Mouse (Mus musculus) forelimb bud, embryonic 11.5 days (tissue): ENCODE data around the gene Vps51.

Experiments
- DNase-seq: peaks from one replicate; pipeline ENCODE4 v3.0.0-alpha.2; 2012; ENCODE audit warnings: low read depth, low spot score

Gene Vps51

DNA sequence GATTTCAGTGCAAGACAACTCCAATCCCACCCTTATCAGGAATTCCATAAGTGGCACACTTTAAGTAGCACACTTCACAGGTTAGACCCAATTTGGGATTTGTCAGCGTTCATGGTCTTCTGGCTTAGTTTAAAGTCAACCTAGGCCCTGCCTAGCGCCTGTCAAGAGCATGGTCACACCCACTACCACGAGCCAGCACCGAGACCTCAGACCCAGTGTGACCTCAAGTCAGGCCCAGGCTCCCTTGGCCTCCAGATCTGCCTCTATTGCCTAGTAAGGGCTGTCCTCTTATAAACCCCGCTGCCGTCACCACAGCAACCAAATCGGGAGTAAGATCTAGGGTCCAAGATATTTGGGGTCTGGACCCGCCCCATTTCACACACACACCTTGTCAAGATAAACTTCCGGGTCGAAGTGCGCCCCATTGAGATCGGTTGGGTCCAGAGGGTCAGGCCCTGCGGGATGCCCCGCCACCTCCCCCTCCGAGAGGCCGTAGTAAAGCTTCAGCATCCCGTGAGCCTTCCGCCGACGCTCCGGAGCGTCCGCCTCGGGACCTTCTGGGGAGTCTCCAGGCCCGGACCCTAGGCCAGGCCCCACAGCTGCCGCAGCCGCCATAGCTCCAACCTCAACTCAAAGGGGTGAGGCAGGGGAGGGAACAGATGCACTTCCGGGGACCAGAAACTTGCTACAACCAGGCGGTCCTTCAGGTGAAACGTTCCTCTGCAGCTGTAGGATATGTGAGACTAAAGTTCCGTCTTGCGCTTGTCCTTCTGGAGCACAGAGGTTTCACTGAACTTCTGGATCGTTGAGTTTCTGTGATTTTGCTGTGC is at the start of gene Vps51:
Gene Vps51, minus strand, starts transcription at position 668 of the 830 bp plus-strand sequence.
- DNase-seq: peak; percentile 87

DNA sequence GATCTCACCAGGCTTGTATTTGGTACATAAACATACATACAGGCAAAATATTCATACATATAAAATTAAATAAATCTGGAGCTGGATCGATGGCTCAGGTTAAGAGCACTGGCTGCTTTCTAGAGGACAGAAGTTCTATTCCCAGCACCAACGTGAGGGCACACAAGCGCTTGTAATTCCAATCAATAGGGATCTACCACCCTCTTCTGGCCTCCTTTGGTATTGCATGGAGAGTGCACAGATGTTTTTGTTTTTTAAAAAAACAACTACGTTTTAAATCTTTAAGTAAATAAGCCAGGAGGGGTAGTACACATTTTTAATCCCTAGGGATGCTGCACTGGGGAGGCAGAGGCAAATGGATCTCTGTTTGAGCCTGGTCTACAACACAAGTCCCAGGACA is 49.3 kb upstream of the Vps51 start:
- DNase-seq: peak; percentile 63

DNA sequence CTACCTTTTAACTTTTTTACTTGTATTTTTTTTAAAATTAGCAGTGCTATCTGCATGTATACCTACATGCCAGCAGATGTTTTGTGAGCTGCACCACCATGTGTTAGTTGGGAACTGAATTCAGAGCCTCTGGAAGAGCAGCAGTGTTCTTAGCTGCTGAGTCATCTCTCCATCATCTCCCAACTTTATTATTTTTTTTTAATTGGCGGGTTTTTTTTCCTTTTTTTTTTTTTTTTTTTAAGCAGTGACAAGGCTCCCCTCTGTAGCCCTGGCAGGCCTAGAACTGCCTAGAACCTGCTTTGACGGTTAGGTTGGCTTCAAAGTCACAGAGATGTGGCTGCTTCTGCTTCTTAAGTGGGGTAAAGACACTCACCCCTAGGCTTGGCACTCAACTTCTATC is 47.9 kb upstream of the Vps51 start:
- no peak for DNase-seq

DNA sequence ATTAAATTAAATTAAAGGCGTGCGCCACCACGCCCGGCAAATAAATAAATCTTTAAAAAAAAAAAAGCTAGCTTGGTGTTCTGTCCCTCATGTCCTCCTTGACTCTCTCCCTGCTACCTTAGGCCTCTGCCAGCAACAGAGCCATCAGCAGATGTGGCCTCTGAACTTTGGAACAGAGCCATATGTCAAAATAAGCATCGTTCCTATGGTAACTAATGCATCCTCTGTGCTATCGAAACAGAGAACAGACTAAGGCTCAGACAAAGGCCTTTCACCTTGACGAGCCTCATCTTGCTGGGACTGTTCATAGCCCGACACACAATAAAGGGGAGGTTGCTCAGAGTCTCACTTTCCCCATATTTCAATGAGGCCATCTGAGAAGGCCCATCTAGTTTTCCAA is 46.3 kb upstream of the Vps51 start:
- peak; percentile 28 for DNase-seq

DNA sequence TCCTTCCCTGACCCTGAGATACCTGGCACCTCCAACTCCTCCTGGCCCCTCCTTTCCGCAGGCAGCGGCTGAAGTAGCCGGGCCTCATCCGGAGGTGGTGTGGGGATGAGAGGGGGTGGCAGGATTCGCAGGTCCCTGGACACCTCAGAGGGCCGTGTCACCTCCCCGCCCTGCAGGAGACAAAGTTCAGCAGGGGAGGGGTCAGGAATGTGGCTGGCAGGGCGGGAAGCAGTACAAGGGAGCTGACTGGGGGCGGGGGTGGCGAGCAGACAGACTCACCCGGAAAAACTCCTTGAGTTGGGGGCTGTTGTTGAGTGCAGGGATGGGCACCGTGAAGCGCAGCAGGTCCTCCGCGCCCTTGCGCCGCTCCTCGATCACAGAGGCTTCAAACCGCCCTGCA is 44.7 kb upstream of the Vps51 start:
- no peak for DNase-seq

DNA sequence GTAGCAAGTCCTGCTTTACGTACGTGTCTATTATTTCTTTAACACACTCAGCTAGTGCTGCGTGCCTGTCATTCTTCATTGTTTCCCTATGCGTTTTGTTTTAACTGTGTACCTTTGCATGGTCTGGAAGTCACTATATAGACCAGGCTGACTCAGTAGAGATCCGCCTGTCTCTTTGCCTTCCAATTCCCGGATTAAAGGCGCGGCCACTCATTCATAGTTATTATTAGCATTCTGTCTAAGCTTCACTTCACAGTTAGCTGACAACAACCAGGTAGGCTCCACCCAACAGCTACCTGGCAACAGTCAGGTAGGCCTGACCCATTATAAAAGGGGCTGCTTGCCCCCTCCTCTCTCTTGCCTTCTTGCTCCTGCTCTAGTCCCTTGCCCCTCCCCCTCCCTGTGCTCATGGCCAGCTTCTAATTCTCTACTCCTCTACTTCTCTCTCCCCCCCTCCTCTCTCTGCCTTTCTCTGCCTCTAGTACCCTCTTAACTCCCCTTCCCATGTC is 41.7 kb upstream of the Vps51 start:
- peak; percentile 10 for DNase-seq

DNA sequence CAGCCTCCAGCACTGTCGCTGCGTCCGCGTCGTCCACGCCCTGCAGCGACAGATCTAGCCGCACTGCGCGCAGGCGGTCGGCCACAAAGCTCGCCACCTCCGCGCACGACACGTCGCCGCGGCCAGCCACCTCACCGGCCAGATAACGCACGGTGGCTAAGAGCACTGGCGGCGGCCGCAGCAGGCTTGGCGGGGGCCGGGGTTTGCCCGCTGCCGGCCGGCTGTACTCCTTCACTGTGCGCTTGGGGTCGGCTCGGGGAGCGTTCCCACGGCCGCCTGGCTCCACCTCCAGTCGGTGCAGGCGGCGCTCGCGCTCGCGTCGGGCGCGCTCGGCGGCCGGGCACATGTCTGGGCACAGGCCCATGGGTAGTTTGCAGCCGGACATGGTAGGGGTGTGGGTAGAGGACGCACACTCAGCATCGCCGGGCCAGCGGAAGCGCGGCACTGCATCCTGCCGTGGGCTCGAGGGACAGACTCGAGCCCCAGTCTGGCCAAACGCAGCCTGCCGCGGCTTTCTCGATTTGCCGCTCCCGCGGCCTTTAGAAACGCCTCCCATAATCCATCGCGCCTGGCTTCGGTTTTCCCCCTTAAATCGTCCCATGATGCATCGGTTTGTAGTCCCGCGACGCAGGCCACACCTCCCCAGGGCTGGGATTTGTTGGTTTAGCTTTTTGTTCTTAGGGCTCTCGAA is 41.1 kb upstream of the Vps51 start, which contains the start of gene Sac3d1:
Gene Sac3d1, minus strand, starts transcription at position 665 of the 691 bp plus-strand sequence.
- peak; percentile 94 for DNase-seq

DNA sequence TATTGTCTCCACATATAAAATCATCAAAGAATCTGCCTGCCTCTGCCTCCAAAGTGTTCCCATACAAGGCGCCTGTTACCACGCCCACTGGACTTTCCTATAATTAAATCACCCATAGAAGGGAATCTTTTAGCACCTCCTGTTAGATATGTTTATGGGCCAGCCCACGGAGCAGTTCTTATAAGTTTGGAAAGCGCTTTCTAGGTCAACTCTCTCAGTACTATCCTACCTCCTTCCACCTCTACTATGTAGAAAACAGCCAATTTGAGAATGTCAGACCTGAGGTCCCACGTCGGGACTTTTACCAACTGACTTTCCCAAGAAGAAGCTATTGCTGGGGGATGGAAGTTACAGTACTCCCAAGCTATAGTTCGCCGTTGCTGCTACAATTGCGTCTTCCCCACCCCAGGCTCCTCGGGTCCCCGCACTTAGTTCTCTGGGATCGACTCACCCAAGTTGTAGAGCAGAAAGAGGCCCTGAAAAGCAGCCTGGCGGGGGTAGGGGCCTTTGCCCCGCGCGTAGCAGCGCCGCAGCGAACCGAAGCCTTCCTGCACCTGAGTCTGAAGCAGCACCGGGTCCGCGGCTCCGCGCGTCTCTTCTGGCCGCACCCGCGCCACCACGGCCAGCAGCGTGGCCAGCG is 40.4 kb upstream of the Vps51 start:
- no peak for DNase-seq

DNA sequence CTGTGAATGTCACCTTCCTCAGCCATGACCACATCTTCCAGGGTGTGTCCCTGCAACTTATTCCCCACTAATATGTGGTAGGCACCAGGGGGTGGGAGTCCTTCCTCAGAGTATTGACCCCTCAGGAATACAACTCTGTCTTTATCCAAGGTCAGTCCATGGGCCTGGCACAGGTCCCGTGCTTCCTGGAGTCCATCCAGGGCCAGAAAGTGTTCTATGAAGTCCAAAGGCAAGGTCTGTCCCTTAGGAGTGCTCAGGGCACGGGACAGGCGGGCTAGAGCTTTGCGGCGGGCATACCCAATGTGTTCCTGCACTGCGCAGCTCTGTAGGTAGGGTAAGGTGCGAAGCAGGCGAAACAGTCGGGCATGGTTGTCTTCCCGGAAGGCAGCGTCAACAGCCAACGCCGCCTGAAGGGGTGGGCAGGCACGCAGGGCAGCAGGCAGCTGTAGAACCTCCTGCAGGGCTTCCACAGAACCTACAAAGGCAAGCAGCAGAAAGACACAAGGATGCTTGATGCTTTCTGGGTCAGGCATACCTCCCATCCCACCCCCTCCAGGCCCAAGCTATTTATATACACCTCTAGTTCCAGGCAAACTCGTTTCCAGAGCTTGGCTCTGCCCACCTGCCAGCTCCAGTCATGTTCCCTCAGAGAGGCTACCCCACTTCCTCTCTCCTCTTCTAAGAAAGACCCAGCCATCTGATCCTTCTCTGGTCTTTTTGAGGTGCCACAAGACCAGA is 39.3 kb upstream of the Vps51 start:
- DNase-seq: no peak

DNA sequence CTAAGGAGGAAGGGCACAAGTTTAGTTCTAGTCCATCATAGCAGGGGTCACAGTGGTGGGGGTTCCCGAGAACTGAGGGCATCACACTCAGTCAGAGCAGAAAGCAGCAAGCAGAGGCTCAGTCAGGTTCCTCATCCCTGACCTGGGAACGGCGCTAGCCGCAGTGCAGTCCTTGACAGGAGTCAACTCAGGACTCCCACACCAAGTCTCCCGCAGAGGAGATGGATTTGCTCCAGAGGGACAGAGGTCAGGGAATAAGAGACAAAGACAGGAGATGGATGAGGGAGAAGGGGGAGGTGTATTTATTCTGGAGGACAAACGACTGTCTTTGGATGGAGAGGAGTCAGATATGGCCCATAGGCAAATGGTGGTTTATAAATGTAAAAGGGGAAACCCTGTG is 36.1 kb upstream of the Vps51 start:
- DNase-seq: no peak

DNA sequence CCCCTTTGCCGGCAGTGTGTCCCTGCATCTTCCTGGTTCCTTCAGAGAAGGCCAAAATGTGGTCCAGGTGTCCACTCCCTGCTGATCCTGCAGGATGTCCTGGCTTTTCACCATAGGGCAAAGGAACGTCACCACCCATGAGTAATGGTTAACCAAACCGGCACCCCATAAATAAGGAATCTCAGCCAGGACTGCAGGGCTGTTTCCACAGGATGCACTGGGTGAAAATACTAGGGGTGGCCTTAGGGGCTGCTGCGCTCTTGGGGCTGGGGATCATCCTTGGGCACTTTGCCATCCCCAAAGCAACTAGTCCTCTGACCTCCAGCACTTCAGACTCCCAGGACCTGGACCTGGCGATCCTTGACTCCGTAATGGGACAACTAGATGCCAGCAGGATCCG is 28.6 kb upstream of the Vps51 start, which contains the start of gene Naaladl1:
Gene Naaladl1, plus strand, starts transcription at position 197 of the 400 bp plus-strand sequence.
- no peak for DNase-seq

DNA sequence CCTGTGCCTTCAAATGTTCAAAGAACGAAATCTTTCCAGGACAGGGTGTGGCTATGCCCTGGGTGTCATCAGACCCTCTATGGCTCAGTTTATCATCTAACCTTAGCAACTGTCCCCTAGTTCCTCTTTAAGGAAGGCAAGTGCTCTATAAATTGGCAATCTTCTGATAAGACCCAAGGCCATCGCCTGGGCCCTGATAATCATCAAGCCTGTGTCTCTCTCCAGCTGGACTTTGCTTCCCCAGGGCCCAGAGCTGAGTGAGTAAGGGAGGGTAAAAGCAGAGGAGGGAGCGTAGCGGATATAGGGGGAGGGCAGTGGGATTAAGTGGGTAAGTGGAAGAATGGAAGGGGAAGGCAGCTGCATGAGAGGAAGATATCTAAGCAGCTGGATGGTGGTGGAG is 27.4 kb upstream of the Vps51 start:
- DNase-seq: no peak

DNA sequence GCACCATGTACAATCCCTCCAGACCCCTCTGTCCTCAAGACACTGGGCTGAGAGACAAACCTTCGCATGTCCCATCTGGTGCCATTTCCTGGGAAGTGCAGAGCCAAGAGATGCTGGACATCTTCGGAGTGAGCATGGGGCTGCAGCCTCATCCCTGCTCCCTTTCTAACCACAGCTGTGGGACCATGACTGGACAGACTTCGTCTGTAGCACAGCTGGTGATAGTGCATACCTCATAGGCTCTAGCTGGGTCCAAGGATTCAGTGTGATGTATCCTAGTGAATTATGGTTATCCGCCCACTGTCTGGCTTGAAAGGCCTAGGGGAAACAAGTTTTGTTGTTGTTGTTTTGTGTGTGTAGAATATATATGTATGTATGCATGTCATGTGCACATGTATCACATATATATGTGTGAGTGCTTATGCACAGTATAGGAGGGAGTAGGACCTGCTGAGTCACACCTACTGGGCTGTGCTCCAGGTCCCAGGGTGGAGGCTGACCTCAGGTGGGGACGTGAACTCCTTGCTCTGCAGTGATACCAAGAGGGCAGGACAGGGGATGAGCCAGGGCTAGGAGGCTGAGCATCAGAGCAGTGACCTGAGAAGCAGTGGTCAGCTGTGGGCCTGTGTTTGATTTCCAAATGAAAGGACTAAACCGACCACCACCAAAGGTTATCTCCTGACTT is 25.3 kb upstream of the Vps51 start:
- no peak for DNase-seq

DNA sequence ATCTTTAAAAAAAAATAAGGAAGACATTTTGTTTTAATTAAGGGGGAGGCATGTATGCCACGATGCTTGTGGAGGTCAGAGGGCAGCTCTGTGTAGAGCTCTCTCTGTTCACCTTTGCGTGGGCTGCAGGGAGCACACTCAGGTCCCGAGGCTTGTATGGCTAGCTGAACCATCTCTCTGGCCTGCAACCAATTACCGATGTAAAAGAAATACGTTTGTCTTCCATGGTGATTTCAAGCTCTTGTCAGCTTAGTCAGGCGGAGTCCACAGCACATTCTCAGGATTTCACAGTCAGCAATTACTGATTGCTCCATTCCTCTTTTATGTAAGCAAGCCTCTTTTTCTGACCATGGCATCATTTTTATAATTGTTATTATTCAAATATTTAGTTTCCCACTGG is 24.2 kb upstream of the Vps51 start:
- DNase-seq: no peak

DNA sequence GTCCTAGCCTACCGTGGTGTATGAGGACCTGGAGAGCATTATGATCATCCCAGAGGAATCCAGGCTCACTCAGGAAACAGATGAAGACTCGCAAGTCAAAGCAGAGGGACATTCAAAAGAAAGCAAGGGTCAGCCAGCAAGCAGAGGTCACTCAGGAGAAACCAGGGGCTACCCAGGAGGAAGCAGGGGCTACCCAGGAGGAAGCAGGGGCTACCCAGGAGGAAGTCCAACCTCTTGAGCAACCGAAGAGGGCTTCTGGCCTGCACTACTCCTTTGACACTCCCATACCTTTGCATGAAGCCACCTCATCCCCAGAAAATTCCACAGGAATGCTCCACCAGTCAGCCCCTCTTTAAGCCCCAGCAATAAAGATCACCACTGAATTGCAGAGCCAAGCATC is 20.8 kb upstream of the Vps51 start:
- DNase-seq: no peak

DNA sequence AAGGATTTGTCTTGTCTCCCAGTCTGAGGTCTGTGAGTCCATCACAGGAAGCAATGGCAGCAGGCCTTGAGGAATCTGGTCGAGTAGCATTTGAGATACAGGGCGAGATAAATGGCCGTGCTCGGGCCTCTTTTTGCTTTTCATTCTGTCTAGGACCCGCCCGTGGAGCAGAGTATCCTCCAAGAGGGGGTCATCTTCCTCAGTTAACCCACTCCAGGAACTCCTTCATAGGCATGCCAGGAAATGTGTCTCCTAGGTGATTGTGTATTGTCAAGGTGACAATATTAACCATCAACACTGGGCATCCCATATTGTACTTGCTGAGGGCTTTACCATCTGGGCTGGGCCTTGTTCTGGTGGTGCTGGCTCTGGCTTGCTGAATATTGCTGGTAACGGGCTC is 17.1 kb upstream of the Vps51 start, which contains the start of gene AC131692.1:
Gene AC131692.1, plus strand, starts transcription at position 301 of the 400 bp plus-strand sequence.
- no peak for DNase-seq

DNA sequence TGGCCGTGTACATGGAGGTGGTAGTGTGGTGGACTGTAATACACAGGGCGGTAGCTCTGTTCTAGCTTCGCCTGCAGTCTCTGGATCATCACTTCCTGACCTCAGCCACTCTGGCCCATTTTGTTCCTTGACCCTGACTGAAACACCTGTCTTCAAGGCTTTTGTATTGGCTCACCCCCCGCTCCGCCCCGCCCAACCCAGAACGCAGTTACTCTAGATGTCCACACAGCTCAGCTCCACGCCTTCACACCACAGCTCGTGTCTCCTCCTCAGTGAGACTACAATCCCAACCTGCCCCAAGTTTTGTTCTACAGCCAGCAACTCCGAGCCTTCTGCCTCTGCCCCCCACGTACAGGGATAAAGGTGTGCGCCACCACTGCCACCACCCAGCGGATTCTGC is 11.8 kb upstream of the Vps51 start:
- no peak for DNase-seq

DNA sequence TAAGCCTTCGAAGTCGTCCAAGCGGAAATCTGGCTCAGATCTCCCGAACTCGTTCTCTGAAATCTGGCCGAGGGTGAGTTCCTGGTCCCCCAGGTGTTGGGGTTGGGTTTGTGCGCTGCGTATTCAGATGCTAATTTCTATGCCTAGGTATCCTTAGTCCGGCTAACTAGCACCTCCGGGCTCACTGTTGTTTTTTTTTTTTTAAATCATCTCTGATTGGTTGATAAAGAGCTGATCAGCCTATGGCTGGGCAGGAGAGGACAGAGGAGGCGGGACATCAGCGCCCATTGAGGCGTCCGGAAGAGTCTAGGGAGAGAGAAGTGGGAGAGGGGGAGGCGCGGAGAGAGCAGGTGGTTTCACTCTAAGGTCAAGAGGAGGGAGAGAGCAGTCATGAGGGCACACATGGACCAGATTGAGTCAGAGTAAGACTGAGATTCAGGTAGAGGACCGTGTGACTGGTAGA is 8.4 kb upstream of the Vps51 start:
- peak; percentile 79 for DNase-seq

DNA sequence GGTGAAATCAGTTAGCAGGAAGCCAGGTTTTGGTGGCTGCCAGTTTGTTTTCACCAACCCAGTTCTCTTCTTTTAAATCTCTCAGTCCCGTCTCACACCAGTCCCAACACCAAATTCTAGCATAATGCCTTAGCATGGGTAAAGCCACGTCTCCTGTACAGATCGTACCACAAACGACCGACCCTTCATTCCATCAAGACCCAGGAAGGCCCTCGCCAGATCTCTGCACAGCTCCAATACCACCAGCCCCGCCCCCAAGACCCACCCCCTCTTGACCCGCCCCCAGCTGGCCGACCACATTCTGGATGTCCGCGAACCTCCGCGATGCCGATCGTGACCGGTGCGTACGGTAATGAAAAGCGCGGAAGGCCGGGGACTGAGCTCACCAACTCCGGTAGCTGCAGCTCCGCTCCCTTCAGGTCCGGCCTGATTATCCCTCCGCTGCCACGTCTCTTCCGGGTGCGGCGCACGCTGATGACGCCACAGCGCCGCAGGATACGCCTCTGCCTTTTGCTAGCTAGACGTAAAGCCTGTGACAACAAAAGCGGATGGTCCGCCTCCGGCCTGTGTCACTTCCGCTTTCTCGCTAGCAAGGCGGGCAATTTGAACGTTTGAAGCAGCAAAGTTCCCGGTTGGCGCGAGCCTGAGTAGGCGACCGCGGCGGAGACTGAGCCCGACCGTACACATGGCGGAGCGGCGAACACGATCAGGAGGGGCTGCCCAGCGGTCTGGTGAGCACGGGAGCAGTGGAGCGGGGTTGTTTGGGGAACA is 7.6 kb upstream of the Vps51 start, which contains the start of the genes Zfpl1 and Cdca5:
Gene Zfpl1, minus strand, starts transcription at position 479 of the 771 bp plus-strand sequence.
Gene Cdca5, plus strand, starts transcription at position 506 of the 771 bp plus-strand sequence.
- DNase-seq: peak; percentile 99

DNA sequence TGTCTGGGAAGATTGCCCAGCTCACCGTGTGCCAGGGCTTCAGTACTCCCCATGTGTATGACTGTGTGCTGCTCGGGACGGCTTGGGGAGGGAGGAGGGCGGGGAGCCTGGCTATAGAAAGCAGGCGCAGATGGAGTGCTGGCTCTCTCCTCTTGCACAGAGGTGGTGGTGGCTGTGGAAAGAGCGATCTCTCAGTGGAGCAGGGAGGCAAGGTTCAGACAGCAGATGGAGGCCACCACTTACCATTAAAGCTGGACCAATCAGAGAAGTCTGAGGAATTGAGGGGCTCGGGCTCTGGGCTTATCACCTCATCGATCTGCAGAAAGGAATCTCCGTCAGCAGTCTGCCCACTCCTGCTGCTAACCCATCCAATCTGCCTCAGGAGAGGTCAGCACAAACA is 5.1 kb upstream of the Vps51 start, which contains the start of gene Gm28374:
Gene Gm28374, minus strand, starts transcription at position 101 of the 400 bp plus-strand sequence.
- no peak for DNase-seq
